Mouse (Mus musculus) ES-Bruce4 (cell line): Measurements from ENCODE around the gene Vmn1r219. TPM values are rescaled to one million over a fixed set of nuclear protein-coding genes. Genes with fewer than 3 reads are reported as not detected.
"Not testable (repeated sequence)": the region's sequence is repeated elsewhere in the genome, so short reads cannot be mapped to it uniquely, and the experiment has no call there.

Source experiments
- H3K27ac ChIP-seq: 2 replicates; pipeline ENCODE4 v1.5.1; 2012; ENCODE audit warnings: low read length, inconsistent platforms; ENCODE audit not compliant: insufficient read depth
- H3K27me3 ChIP-seq: 2 replicates; pipeline ENCODE4 v1.6.1; 2012; ENCODE audit warnings: mild to moderate bottlenecking, low read length, inconsistent platforms; ENCODE audit not compliant: control insufficient read depth, poor library complexity, insufficient read depth, severe bottlenecking
- H3K36me3 ChIP-seq: 2 replicates; pipeline ENCODE4 v1.6.1; 2012; ENCODE audit warnings: inconsistent platforms, mild to moderate bottlenecking, low read length, moderate library complexity; ENCODE audit not compliant: control insufficient read depth, poor library complexity, insufficient read depth, severe bottlenecking
- H3K4me1 ChIP-seq: one replicate; pipeline ENCODE4 v1.8.1; 2011; ENCODE audit warnings: low read length; ENCODE audit not compliant: control insufficient read depth, insufficient read depth
- H3K4me3 ChIP-seq: 2 replicates; pipeline ENCODE4 v1.5.1; 2011; ENCODE audit warnings: low read depth, mild to moderate bottlenecking, low read length
- H3K9ac ChIP-seq: 2 replicates; pipeline ENCODE4 v1.6.1; 2012; ENCODE audit warnings: low read depth, mild to moderate bottlenecking, inconsistent platforms; ENCODE audit not compliant: poor library complexity, severe bottlenecking
- H3K9me3 ChIP-seq: replicated peaks from 2 replicates; pipeline ENCODE4 v1.6.1; 2012; ENCODE audit warnings: mild to moderate bottlenecking, low read length, inconsistent platforms; ENCODE audit not compliant: control insufficient read depth, poor library complexity, insufficient read depth, severe bottlenecking
- CTCF ChIP-seq: IDR thresholded peaks from one replicate; pipeline ENCODE4 v1.8.1; 2011; ENCODE audit warnings: low read depth, low read length
- EP300 ChIP-seq: IDR thresholded peaks from 2 replicates; pipeline ENCODE4 v1.6.1; 2011; ENCODE audit warnings: low read depth, low read length; ENCODE audit not compliant: insufficient read depth
- POLR2A ChIP-seq: IDR thresholded peaks from one replicate; pipeline ENCODE4 v1.8.1; 2011; ENCODE audit warnings: low read length; ENCODE audit not compliant: insufficient read depth
- polyA plus RNA-seq: library from polyadenylated mRNA; stranded (reverse); fragments of >200 nt; gene quantifications from 2 replicates; pipeline ENCODE4 v1.2.4, GENCODE M21; 2011; ENCODE audit warnings: low read depth; ENCODE audit not compliant: missing spikeins, insufficient read depth, insufficient read length

Vmn1r219 gene
- polyA plus RNA-seq, 1 experiment = not detected

DNA sequence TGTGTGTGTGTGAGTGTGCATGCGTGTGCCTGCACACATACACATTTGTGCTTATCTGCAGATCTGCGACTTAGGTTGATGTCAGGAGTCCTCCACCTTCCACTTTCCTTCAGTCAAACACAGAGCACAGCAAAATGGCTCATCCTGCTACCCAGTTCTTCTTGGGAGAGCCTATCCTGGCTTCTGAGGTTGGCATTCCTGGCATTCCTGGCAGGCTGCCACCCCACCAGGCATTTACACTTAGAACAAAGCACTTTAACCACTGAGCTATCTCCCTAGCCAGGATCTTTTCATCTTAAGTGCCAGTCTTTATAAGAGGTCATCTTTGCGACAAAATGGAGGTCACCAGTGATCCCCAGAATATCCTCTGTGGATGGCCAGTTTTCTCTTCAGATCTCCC, 1.3 kb upstream of the Vmn1r219 start:
- no peak overlapping the region for H3K27ac ChIP-seq
- H3K36me3 ChIP-seq = no peaks in the 10 kb centered on the region
- H3K9me3 ChIP-seq = no peaks in the 10 kb centered on the region
- no peak overlapping the region for H3K4me3 ChIP-seq
- H3K4me1 ChIP-seq = no peaks in the 10 kb centered on the region
- no peaks in the 10 kb centered on the region for H3K27me3 ChIP-seq
- H3K9ac ChIP-seq = no peak overlapping the region
- TF ChIP-seq EP300 (no peak), CTCF (no peak), POLR2A (no peak)

DNA sequence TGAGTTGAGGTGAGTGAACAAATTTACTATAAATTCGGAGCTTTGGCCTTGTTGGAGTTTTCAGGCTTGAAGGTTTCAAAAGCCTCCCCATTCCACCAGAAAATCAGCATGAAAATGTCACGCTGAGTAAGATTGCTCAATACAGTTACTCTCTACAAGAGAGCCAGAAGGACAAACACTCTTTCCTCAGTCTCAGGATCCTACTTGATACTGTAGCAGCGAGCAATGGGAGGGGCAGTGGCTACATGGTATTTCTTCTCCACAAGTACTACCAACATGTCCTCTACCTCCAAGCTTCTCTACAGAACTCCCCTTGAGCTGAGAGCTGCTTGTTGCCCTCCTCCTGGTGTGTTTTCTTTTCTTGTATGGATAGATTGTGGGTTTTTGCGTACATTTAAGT, 7.4 kb downstream of the Vmn1r219 start:
- H3K27me3 ChIP-seq = not testable (repeated sequence)

DNA sequence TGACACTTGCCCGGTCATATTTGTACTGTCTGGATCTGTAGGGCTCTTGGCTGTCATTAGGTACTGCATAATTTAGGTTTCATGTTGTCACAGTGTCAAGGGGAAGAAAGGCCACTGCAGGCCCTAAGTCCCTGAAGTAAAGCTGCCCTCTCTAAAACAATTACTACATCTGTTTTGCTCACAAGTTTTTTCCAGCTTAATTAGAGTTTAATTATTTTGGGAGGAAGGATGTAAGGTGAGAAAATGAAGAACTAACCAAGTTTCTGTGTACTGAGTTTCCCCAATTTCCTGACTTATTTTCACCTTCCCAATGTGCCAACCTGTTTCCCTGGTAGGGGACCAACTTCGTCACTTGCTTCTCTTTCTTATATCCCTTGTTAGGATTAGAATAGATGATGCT, 28.8 kb downstream of the Vmn1r219 start, which contains the start of gene Vmn1r220:
Vmn1r220 (minus strand) TSS at position 101 of the 400 bp plus-strand sequence.
- H3K4me1 ChIP-seq = no peaks in the 10 kb centered on the region
- no peak within 1 kb of the TSS for H3K9ac ChIP-seq
- H3K27ac ChIP-seq = no peak within 1 kb of the TSS
- no peak for TF ChIP-seq CTCF
- no peak for TF ChIP-seq EP300
- no peak for TF ChIP-seq POLR2A
- H3K36me3 ChIP-seq = no peaks in the 10 kb centered on the region
- H3K27me3 ChIP-seq = no peaks in the 10 kb centered on the region
- no peak within 1 kb of the TSS for H3K4me3 ChIP-seq
- H3K9me3 ChIP-seq = no peaks in the 10 kb centered on the region

More for the DNA sequence above, 7.4 kb downstream of the Vmn1r219 start:
- not testable (repeated sequence) for H3K4me3 ChIP-seq, H3K27ac ChIP-seq, H3K4me1 ChIP-seq, H3K36me3 ChIP-seq, H3K9ac ChIP-seq
- peaks cover 14% of the 10 kb centered on the region for H3K9me3 ChIP-seq

DNA sequence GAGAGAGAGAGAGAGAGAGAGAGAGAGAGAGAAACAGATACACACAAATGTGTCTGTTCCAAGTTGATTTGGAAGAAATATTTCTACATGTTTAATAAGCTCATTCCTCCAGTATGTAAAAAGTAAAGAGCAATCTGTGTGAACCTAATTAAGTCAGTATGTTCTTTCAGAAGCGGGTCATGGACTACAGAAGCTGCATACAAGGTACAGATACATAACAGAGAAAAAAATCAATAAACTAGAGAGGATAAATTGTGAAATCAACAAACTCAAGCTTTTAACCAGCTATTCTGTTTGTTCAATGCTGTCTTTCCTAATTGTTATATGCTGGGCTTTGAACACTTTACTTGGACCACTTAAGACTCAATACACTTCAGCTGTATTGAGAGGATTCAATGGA, 44.8 kb downstream of the Vmn1r219 start:
- H3K4me3 ChIP-seq, H3K36me3 ChIP-seq: not testable (repeated sequence)

DNA sequence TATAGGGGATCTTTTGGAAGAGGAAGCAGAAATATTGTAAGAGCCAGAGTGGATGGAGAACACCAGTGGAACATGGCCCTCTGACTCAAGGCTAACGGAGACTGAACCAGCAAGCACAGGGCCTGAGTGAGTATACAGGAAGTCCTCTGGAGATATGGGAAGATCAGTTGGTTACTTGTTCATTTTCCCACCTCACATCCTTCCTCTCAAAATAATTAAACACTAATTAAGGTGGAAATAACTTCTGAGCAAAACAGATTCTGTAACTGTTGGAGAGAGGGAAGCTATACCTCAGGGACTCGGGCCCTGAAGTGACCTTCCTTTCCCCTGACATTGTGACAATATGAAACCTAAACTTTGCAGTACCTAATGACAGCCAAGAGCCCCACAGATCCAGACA, 54.7 kb downstream of the Vmn1r219 start, which contains the start of gene Vmn1r221:
Vmn1r221 (plus strand) TSS at position 301 of the 400 bp plus-strand sequence.
- not testable (repeated sequence) for H3K27me3 ChIP-seq, H3K9me3 ChIP-seq, H3K4me1 ChIP-seq, H3K27ac ChIP-seq, H3K36me3 ChIP-seq, H3K9ac ChIP-seq, H3K4me3 ChIP-seq

More for the DNA sequence above, 44.8 kb downstream of the Vmn1r219 start:
- H3K27me3 ChIP-seq, H3K4me1 ChIP-seq, H3K27ac ChIP-seq, H3K9me3 ChIP-seq, H3K9ac ChIP-seq: not testable (repeated sequence)

Other genes starting within 250 kb of the Vmn1r219 start
- not detected in 2 replicates for gene Vmn1r213, start 151.7 kb upstream of the Vmn1r219 start, polyA plus RNA-seq
- not detected in 2 replicates for gene Vmn1r214, start 128.9 kb upstream of the Vmn1r219 start, polyA plus RNA-seq
- gene Vmn1r215, start 91.3 kb upstream of the Vmn1r219 start, polyA plus RNA-seq = not detected in 2 replicates
- gene Vmn1r217, start 41.1 kb upstream of the Vmn1r219 start, polyA plus RNA-seq = not detected in 2 replicates
- gene Vmn1r218, start 26.2 kb upstream of the Vmn1r219 start, polyA plus RNA-seq = 0.11 and 0.12 TPM in 2 replicates
- not detected in 2 replicates for gene Vmn1r220, start 28.7 kb downstream of the Vmn1r219 start, polyA plus RNA-seq
- gene Vmn1r221, start 54.8 kb downstream of the Vmn1r219 start, polyA plus RNA-seq = not detected in 2 replicates
- not detected in 2 replicates for gene Vmn1r222, start 76.6 kb downstream of the Vmn1r219 start, polyA plus RNA-seq
- not detected in 2 replicates for gene Vmn1r223, start 87.8 kb downstream of the Vmn1r219 start, polyA plus RNA-seq
- gene Zfp322a, start 209.9 kb downstream of the Vmn1r219 start, polyA plus RNA-seq = 47.3 and 52.8 TPM in 2 replicates